In genomic region chr6:6153426-6153825, GRCm38 (mm10) we compare ENCODE assay signal across 22 mouse cellular contexts.
DNase-seq lines count a peak whose midpoint lies in the region; ATAC-seq lines count a peak whose summit lies in the region.
"Had no signal": no experiment of that assay in that cellular context is flagged by ENCODE, and none has a peak within 500 bp of the region (broad histone marks: within the 10 kb centered on the region; RNA-seq: fewer than 3 reads in every experiment).

No protein-coding gene starts in this region.

- peak; percentile 13 to 59 for DNase-seq in adrenal gland, adult (ENCODE audit: inconsistent age in 2 of 2, low spot score in 1 of 2)
- no peak for DNase-seq in adrenal gland, postnatal 14 days
- DNase-seq in lung, adult 18-20 months = no peak
- DNase-seq in kidney, postnatal 36 days = peak; percentile 46 to 48
- no peak for DNase-seq in cerebellum, adult 9-10 months
- DNase-seq: cerebellum, postnatal 14 days; left cerebral cortex, postnatal 4 days; liver, embryonic 13.5 days; lung, postnatal 4 days; spleen, adult 18-20 months; thymus, adult 2 months had no signal

- H3K4me2 ChIP-seq in heart, embryonic 13.5 days = no peak overlapping the region
- no peak overlapping the region for H3K4me2 ChIP-seq in heart, embryonic 11.5 days
- H3K4me2 ChIP-seq in lung, embryonic 16.5 days (ENCODE audit: low read depth, low read length) = no peak overlapping the region
- H3K4me2 ChIP-seq: forebrain, embryonic 13.5 days; liver, embryonic 13.5 days; neural tube, embryonic 12.5 days; stomach, embryonic 15.5 days had no signal

- WGBS in heart, embryonic 13.5 days = 51% methylated on average over 10 of the region's 10 CpGs
- 65% methylated on average over 10 of the region's 10 CpGs for WGBS in heart, embryonic 11.5 days (ENCODE audit: insufficient replicate concordance)
- WGBS in lung, embryonic 16.5 days = 49% methylated on average over 10 of the region's 10 CpGs

- no peak overlapping the region for H3K9ac ChIP-seq in heart, embryonic 13.5 days
- no peak overlapping the region for H3K9ac ChIP-seq in heart, embryonic 11.5 days (ENCODE audit: low read depth, low read length)
- H3K9ac ChIP-seq in lung, embryonic 16.5 days (ENCODE audit: low read length) = no peak overlapping the region
- H3K9ac ChIP-seq: forebrain, embryonic 13.5 days; liver, embryonic 13.5 days; neural tube, embryonic 12.5 days; stomach, embryonic 15.5 days had no signal

- peaks cover 27% of the 10 kb centered on the region for H3K36me3 ChIP-seq in heart, embryonic 13.5 days
- H3K36me3 ChIP-seq in heart, embryonic 11.5 days (ENCODE audit: control insufficient read depth, insufficient read depth, low read length) = no peaks in the 10 kb centered on the region
- H3K36me3 ChIP-seq in lung, embryonic 16.5 days (ENCODE audit: control insufficient read depth, insufficient read depth, low read length) = no peaks in the 10 kb centered on the region
- H3K36me3 ChIP-seq: neural tube, embryonic 12.5 days; stomach, embryonic 15.5 days had no signal

- no peak for ATAC-seq in heart, embryonic 13.5 days (ENCODE audit: extremely low read depth, insufficient number of reproducible peaks, low FRiP score, low TSS enrichment)
- ATAC-seq in heart, embryonic 11.5 days (replicated peaks; ENCODE audit: insufficient number of reproducible peaks, low FRiP score, low TSS enrichment) = no peak
- ATAC-seq in lung, embryonic 16.5 days (ENCODE audit: low read depth) = 0 out of 2 replicates have a peak, but pooled peaks have one; percentile 36
- ATAC-seq: CD4-positive, CD25-positive, alpha-beta regulatory T cell, adult 4 months; forebrain, embryonic 13.5 days had no signal

- peaks cover 34% of the 10 kb centered on the region for H3K4me1 ChIP-seq in heart, embryonic 13.5 days
- H3K4me1 ChIP-seq in heart, embryonic 11.5 days (ENCODE audit: control insufficient read depth, insufficient read depth, low read length) = 0 out of 2 replicates have a peak, but pooled peaks cover 2% of the 10 kb centered on the region
- peaks cover 5% of the 10 kb centered on the region; the same call in 1 of the 2 replicates for H3K4me1 ChIP-seq in lung, embryonic 16.5 days (replicated peaks; ENCODE audit: control insufficient read depth, insufficient read depth, low read length)
- H3K4me1 ChIP-seq: forebrain, embryonic 13.5 days; hindbrain, embryonic 10.5 days; midbrain, embryonic 10.5 days; neural tube, embryonic 12.5 days; stomach, embryonic 15.5 days had no signal

- no peaks in the 10 kb centered on the region for H3K9me3 ChIP-seq in heart, embryonic 13.5 days
- H3K9me3 ChIP-seq in heart, embryonic 11.5 days (replicated peaks; ENCODE audit: control insufficient read depth, low read length) = no peaks in the 10 kb centered on the region
- H3K9me3 ChIP-seq in lung, embryonic 16.5 days (ENCODE audit: control insufficient read depth, low read length) = no peaks in the 10 kb centered on the region
- H3K9me3 ChIP-seq: forebrain, embryonic 13.5 days; G1E; hindbrain, embryonic 10.5 days; liver, embryonic 13.5 days; midbrain, embryonic 10.5 days; neural tube, embryonic 12.5 days; stomach, embryonic 15.5 days had no signal

- H3K27me3 ChIP-seq in heart, embryonic 13.5 days (replicated peaks) = no peaks in the 10 kb centered on the region
- H3K27me3 ChIP-seq in heart, embryonic 11.5 days (ENCODE audit: control insufficient read depth, insufficient read depth, low read length) = no peaks in the 10 kb centered on the region
- H3K27me3 ChIP-seq in lung, embryonic 16.5 days (ENCODE audit: control insufficient read depth, insufficient read depth, low read depth, low read length) = no peaks in the 10 kb centered on the region
- H3K27me3 ChIP-seq: liver, embryonic 13.5 days; neural tube, embryonic 12.5 days; stomach, embryonic 15.5 days had no signal

- H3K27ac ChIP-seq in heart, embryonic 13.5 days (replicated peaks) = 0 out of 2 replicates have a peak overlapping the region, but pooled peaks have one; percentile 20
- H3K27ac ChIP-seq in heart, embryonic 11.5 days (ENCODE audit: low read depth, low read length) = no peak overlapping the region
- no peak overlapping the region for H3K27ac ChIP-seq in lung, embryonic 16.5 days (ENCODE audit: low read length)
- H3K27ac ChIP-seq: forebrain, embryonic 13.5 days; hindbrain, embryonic 10.5 days; layer of hippocampus, adult 2 months; liver, embryonic 13.5 days; midbrain, embryonic 10.5 days; neural tube, embryonic 12.5 days; stomach, embryonic 15.5 days had no signal

- H3K4me3 ChIP-seq in heart, embryonic 13.5 days = no peak overlapping the region
- H3K4me3 ChIP-seq in heart, embryonic 11.5 days (ENCODE audit: low read depth, low read length) = no peak overlapping the region
- H3K4me3 ChIP-seq in lung, embryonic 16.5 days (ENCODE audit: low read length) = no peak overlapping the region
- H3K4me3 ChIP-seq: forebrain, embryonic 13.5 days; hindbrain, embryonic 10.5 days; layer of hippocampus, adult 2 months; liver, embryonic 13.5 days; midbrain, embryonic 10.5 days; neural tube, embryonic 12.5 days; stomach, embryonic 15.5 days had no signal

Comparison
In these comparisons a context has a peak if more than half of its experiments do, and no peak if none do; other contexts are left out.
1. DNase-seq: peak in adrenal gland, adult (2 of 2) and kidney, postnatal 36 days (2 of 2); none in adrenal gland, postnatal 14 days (single experiment), lung, adult 18-20 months (0 of 2) and cerebellum, adult 9-10 months (single experiment).